Mouse (Mus musculus): ENCODE measurements around the gene Sirt4.
"Not testable (repeated sequence)": the region's sequence is repeated elsewhere in the genome, so short reads cannot be mapped to it uniquely, and the experiment has no call there.

Gene Sirt4

GRCm38 (mm10) chr5:115483947-115484920 lies at the start of gene Sirt4:
Sirt4 (minus strand) TSS chr5:115484725.
- peak; percentile 92 for DNase-seq (ENCODE audit: low spot score)

DNA sequence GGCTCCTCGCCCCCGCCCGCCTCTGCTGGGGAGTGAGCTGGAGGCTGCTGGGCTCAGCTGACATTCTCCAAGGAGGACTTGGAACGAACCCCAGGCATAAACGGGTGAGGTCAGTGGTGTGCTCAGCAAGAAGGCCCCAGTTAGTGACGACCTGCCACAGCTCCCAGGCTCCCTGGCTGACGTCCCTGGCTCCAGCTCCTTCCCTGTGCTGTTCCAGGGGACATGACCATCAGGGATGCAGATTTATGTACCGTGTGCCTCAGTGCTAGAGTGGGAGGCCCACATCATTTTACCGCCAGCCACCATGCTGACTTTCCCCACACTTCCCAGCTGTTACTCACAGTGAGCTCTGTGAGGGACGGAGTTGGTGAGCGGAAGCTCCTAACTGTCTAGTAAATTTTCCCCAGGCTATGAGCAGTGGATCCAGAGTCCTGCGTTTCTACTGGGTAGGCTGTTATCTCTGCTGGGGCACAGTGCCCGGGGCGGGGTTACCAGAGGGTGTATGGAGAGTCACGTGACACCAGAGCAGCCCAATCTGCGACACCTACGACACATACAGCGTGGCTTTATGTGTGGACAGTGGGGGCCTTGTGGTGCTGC lies 47.2 kb upstream of the Sirt4 start:
- no peak for DNase-seq (ENCODE audit: low spot score)

DNA sequence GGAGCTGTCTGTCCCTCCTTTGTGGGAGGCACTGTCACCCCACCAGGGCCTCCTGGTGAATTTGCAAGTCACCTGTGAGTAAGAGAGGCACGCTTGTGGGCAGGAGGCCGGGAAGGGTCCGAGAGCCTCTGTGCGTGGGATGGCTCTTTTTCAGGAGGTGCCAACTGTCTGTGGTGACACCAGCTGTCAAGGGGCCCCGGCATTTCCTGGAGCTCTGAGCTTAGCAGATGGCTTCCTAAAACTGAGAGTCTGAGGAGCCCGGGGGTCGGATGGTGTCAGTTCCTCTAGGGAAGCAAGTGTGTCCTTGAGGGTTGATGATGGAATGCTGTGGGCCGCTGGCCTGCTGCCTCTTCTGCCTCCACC lies 45.9 kb upstream of the Sirt4 start:
- DNase-seq (ENCODE audit: low spot score) = no peak

DNA sequence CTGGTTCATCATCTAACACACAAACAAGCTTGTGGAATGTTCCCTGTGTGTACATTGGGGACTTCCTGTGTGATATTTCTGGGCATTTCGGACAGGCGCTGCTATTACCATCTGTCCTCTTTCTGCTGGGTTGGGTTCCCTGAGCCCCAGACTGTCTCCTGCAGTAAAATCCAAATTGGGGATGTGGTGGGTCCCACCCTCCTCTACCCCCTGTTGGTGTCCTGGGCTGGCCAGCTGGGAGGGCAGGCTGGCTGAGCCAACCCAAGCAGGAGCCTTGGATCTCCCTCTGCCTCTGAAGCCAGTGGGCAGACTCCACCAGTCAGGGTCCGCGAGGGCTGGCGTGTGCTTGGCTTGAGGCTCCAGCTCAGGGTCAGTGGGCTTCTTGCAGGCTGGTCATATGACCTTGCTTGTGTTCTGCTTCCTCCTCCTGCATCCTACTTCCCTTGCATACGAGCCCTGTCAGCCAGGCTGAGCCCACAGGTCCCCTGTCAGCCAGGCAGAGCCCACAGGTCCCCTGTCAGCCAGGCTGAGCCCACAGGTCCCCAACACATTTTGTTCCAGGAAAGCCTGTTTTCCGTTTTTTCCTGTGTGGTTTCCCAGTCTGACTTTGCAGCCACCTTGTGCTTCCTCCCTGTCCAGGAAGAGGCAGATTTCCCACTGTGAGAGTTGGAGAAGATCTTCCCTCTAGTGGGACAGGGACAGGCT lies 45.4 kb upstream of the Sirt4 start:
- no peak for DNase-seq (ENCODE audit: low spot score)

DNA sequence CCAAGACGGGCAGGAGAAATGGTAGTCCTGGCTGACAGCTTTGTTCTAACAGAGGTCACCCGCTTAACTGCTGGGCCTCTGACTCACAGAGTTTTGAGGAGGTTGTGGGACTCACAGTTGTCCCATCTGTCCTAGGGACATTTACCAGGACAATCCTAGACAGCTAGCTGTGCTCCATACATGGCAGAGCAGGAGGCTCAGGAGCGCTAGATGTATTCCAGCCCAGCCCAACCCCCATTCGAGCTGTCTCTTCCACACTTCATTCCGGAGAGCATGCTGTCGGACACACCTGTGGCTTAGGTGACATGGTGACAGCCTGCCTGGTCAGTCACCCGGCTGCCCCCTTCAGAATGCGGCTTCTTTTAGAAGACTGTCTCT lies 44.8 kb upstream of the Sirt4 start:
- DNase-seq (ENCODE audit: low spot score) = no peak

- no peak for DNase-seq (ENCODE audit: low spot score)
Measured at GRCm38 (mm10) chr5:115528128-115528527, 43.6 kb upstream of the Sirt4 start.

GRCm38 (mm10) chr5:115526456-115527202 lies 42.1 kb upstream of the Sirt4 start:
- no peak for DNase-seq (ENCODE audit: low spot score)

- DNase-seq (ENCODE audit: low spot score) = no peak
Measured at GRCm38 (mm10) chr5:115525943-115526342, 41.4 kb upstream of the Sirt4 start.

DNA sequence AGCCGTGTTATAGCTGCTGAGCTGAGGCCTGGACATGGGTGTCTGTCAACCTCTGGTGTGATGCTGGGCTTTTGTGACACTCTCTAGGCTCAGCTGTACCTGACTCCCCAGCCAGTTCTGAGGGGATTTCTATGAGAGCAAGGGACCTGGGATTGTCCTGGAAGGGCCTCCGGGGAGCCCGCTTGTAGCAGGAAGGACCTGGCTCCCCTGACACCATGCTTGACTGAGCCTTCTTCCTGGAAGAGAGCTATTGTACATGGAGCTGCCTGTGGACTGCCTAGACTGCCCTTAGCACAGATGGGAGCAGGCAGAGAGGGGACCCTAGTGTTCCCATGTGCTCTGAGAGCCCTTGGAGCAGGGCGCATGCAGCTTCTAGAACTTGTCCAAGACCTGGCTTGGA lies 40.9 kb upstream of the Sirt4 start:
- no peak for DNase-seq (ENCODE audit: low spot score)

DNA sequence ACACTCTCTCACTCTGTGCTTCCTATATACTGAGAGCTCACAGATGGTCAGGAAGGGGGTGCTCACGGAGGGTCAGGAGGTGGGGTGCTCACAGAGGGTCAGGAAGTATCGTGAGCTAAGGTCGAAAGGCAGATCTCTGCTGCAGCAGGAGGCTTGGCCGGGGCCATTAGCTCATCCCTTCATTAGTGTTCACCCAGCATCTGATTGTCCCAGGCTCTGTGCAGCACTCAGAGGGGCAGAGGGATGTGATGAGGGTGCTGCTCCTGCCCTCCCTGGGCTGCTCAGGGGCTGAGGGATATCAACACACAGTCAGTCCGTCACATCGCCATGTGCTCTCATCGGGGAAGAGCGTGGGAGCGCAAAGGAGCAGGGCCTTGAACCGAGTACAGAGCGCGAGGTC lies 39.9 kb upstream of the Sirt4 start:
- no peak for DNase-seq (ENCODE audit: low spot score)

GRCm38 (mm10) chr5:115523971-115524370 lies 39.4 kb upstream of the Sirt4 start:
- DNase-seq (ENCODE audit: low spot score) = no peak

GRCm38 (mm10) chr5:115522981-115523499 lies 38.5 kb upstream of the Sirt4 start:
- DNase-seq (ENCODE audit: low spot score) = no peak

GRCm38 (mm10) chr5:115522531-115522930 lies 38.0 kb upstream of the Sirt4 start:
- DNase-seq (ENCODE audit: low spot score) = no peak

- DNase-seq (ENCODE audit: low spot score) = no peak
Measured at GRCm38 (mm10) chr5:115521553-115522461, 37.3 kb upstream of the Sirt4 start.

DNA sequence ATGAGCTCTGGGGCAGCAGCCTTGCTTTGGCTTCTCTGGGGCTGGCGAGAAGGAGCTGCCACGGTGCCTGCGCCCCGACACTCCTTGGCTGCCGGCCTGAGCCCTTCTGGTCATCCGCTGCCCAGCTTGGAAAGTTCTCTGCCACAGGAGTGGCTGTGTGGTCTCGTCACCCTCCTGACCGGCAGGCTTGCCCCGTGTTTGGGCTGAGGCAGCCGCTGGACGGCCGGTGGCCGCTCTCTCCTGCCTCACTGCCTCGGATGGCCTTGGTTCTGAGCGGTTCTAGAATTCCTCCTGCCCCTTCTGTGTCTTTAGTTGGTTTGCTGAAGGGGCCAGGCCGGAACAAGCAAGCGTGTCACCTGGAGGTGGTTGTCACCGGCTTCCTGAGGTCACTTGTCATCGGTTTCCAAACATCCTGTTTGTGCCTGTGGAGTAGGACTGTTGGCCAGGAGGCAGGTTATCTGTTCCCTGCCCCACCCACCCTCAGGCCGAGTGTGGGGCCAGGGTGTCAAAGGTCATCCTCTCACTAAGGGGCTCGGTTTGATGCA lies 35.9 kb upstream of the Sirt4 start:
- no peak for DNase-seq (ENCODE audit: low spot score)

DNA sequence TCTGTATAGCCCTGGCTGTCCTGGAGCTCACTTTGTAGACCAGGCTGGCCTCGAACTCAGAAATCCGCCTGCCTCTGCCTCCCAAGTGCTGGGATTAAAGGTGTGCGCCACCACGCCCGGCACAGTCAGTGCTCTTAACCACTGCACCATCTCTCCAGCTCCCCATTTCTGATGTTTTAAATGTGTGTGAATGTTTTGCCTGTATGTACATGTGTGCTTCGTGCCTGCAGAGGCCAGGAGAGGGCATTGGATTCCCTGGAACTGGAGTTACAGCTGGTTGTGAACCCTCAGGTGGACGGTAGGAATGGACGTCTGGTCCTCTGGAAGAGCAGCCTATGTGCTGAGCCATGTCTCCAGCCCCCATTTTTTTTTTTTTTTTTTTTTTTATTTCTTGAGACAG lies 33.7 kb upstream of the Sirt4 start:
- not testable (repeated sequence) for DNase-seq (ENCODE audit: low spot score)

GRCm38 (mm10) chr5:115517501-115517900 lies 33.0 kb upstream of the Sirt4 start:
- DNase-seq (ENCODE audit: low spot score) = no peak

- no peak for DNase-seq (ENCODE audit: low spot score)
Measured at GRCm38 (mm10) chr5:115516908-115517307, 32.4 kb upstream of the Sirt4 start.

- no peak for DNase-seq (ENCODE audit: low spot score)
Measured at GRCm38 (mm10) chr5:115516081-115516907, 31.8 kb upstream of the Sirt4 start.

All from layer of hippocampus, adult 9-10 months (tissue).